Mouse (Mus musculus): ENCODE measurements around the gene Lekr1. TPM values are rescaled to one million over a fixed set of nuclear protein-coding genes. Genes with fewer than 3 reads are reported as not detected.

The Lekr1 gene
- total and polyA plus RNA-seq, 3 experiments = 1.8 to 2.5 TPM; not detected in 1

- H3K36me3 ChIP-seq (ENCODE audit: control insufficient read depth in 1 of 2, insufficient read depth in 2 of 2, low read length in 2 of 2) = peaks cover 0 to 2% of the 10 kb centered on the region in 2 experiments; a peak in 2 of 4 replicates
- H3K27me3 ChIP-seq (ENCODE audit: control insufficient read depth in 1 of 2, insufficient read depth in 2 of 2, low read length in 2 of 2) = peaks cover 3 to 5% of the 10 kb centered on the region in 2 experiments
- TF ChIP-seq JUND (IDR thresholded peaks at IDR 0.05; ENCODE audit: low read depth, low read length) (no peak), POLR2AphosphoS5 (IDR thresholded peaks at IDR 0.05; ENCODE audit: borderline replicate concordance, low read depth, low read length) (no peak), MEF2A (IDR thresholded peaks at IDR 0.05; ENCODE audit: extremely low read depth, insufficient replicate concordance, low read depth, low read length, poor library complexity, severe bottlenecking) (no peak), RAD21 (IDR thresholded peaks at IDR 0.05; ENCODE audit: low read depth, low read length) (no peak), CHD2 (IDR thresholded peaks at IDR 0.05; ENCODE audit: low read length) (no peak), KAT2A (conservative IDR thresholded peaks at IDR 0.05; ENCODE audit: low read depth, low read length) (no peak), MXI1 (IDR thresholded peaks at IDR 0.05; ENCODE audit: low read depth, low read length) (no peak), HCFC1 (IDR thresholded peaks at IDR 0.05; ENCODE audit: low read depth, low read length) (no peak), E2F4 (IDR thresholded peaks at IDR 0.05; ENCODE audit: borderline replicate concordance, low read depth, low read length) (no peak)
- H3K4me3 ChIP-seq (ENCODE audit: control insufficient read depth in 1 of 2, insufficient read depth in 1 of 2, low read depth in 2 of 2, low read length in 2 of 2) = no peak overlapping the region
- H3K79me2 ChIP-seq (ENCODE audit: control insufficient read depth, insufficient read depth, low read length, poor library complexity) = no peaks in the 10 kb centered on the region
- no peak overlapping the region for H3K27ac ChIP-seq (ENCODE audit: control insufficient read depth, low read depth, low read length)
- H3K9ac ChIP-seq (ENCODE audit: control insufficient read depth, low read depth, low read length, poor library complexity, severe bottlenecking) = no peak overlapping the region
- H3K9me3 ChIP-seq (replicated peaks; ENCODE audit: insufficient read depth, low read length) = no peaks in the 10 kb centered on the region
- DNase-seq (ENCODE audit: low read depth, low spot score) = no peak
- no peaks in the 10 kb centered on the region for H3K4me1 ChIP-seq (ENCODE audit: control insufficient read depth in 1 of 2, insufficient read depth in 2 of 2, low read length in 2 of 2)
Observed at GRCm38 (mm10) chr3:65827400-65827799, 161.4 kb downstream of the Lekr1 start.

- H3K9ac ChIP-seq (ENCODE audit: control insufficient read depth, low read depth, low read length, poor library complexity, severe bottlenecking) = no peak overlapping the region
- H3K27ac ChIP-seq (ENCODE audit: control insufficient read depth, low read depth, low read length) = no peak overlapping the region
- H3K36me3 ChIP-seq (ENCODE audit: control insufficient read depth in 1 of 2, insufficient read depth in 2 of 2, low read length in 2 of 2) = peaks cover 0 to 2% of the 10 kb centered on the region in 2 experiments; a peak in 2 of 4 replicates
- H3K9me3 ChIP-seq (replicated peaks; ENCODE audit: insufficient read depth, low read length) = no peaks in the 10 kb centered on the region
- H3K27me3 ChIP-seq (ENCODE audit: control insufficient read depth in 1 of 2, insufficient read depth in 2 of 2, low read length in 2 of 2) = peaks cover 3 to 5% of the 10 kb centered on the region in 2 experiments
- no peaks in the 10 kb centered on the region for H3K4me1 ChIP-seq (ENCODE audit: control insufficient read depth in 1 of 2, insufficient read depth in 2 of 2, low read length in 2 of 2)
- no peaks in the 10 kb centered on the region for H3K79me2 ChIP-seq (ENCODE audit: control insufficient read depth, insufficient read depth, low read length, poor library complexity)
- no peak for TF ChIP-seq GABPA (IDR thresholded peaks at IDR 0.05; ENCODE audit: low read depth, low read length)
- peak; percentile 54 for TF ChIP-seq GATA1 (IDR thresholded peaks at IDR 0.05; ENCODE audit: low read depth, low read length)
- peak; percentile 23 for DNase-seq (ENCODE audit: low read depth, low spot score)
- H3K4me3 ChIP-seq (ENCODE audit: control insufficient read depth in 1 of 2, insufficient read depth in 1 of 2, low read depth in 2 of 2, low read length in 2 of 2) = no peak overlapping the region
Observed at GRCm38 (mm10) chr3:65828020-65828419, 162.0 kb downstream of the Lekr1 start.

GRCm38 (mm10) chr3:65829230-65829629, 163.2 kb downstream of the Lekr1 start:
- Histone ChIP-seq H3K9me3 (replicated peaks; ENCODE audit: insufficient read depth, low read length) (no peaks in the 10 kb centered on the region), H3K4me1 (ENCODE audit: control insufficient read depth in 1 of 2, insufficient read depth in 2 of 2, low read length in 2 of 2) (no peaks in the 10 kb centered on the region), H3K36me3 (ENCODE audit: control insufficient read depth in 1 of 2, insufficient read depth in 2 of 2, low read length in 2 of 2) (peaks cover 0 to 2% of the 10 kb centered on the region in 2 experiments; a peak in 2 of 4 replicates), H3K27me3 (ENCODE audit: control insufficient read depth in 1 of 2, insufficient read depth in 2 of 2, low read length in 2 of 2) (peaks cover 3 to 5% of the 10 kb centered on the region in 2 experiments; a peak in 3 of 4 replicates), H3K9ac (ENCODE audit: control insufficient read depth, low read depth, low read length, poor library complexity, severe bottlenecking) (no peak overlapping the region), H3K4me3 (ENCODE audit: control insufficient read depth in 1 of 2, insufficient read depth in 1 of 2, low read depth in 2 of 2, low read length in 2 of 2) (no peak overlapping the region), H3K27ac (ENCODE audit: control insufficient read depth, low read depth, low read length) (no peak overlapping the region), H3K79me2 (ENCODE audit: control insufficient read depth, insufficient read depth, low read length, poor library complexity) (no peaks in the 10 kb centered on the region)
- peak; percentile 56 for DNase-seq (ENCODE audit: low read depth, low spot score)
- no peak for TF ChIP-seq RCOR1 (IDR thresholded peaks at IDR 0.05; ENCODE audit: low read depth, low read length)
- no peak for TF ChIP-seq SMC3 (IDR thresholded peaks at IDR 0.05; ENCODE audit: low read depth, low read length)
- no peak for TF ChIP-seq MAZ (IDR thresholded peaks at IDR 0.05; ENCODE audit: low read depth, low read length)
- TF ChIP-seq ETS1 (IDR thresholded peaks at IDR 0.05; ENCODE audit: low read depth, low read length) = no peak
- TF ChIP-seq BHLHE40 (IDR thresholded peaks at IDR 0.05; ENCODE audit: borderline replicate concordance, low read depth, low read length) = no peak
- no peak for TF ChIP-seq GATA1 (IDR thresholded peaks at IDR 0.05; ENCODE audit: low read depth, low read length)
- no peak for TF ChIP-seq MEF2A (IDR thresholded peaks at IDR 0.05; ENCODE audit: extremely low read depth, insufficient replicate concordance, low read depth, low read length, poor library complexity, severe bottlenecking)
- no peak for TF ChIP-seq EP300 (IDR thresholded peaks at IDR 0.05; ENCODE audit: low read depth in 1 of 2, low read length in 2 of 2)
- TF ChIP-seq TAL1 (IDR thresholded peaks at IDR 0.05; ENCODE audit: low read length) = no peak
- TF ChIP-seq USF1 (IDR thresholded peaks at IDR 0.05; ENCODE audit: low read depth, low read length) = no peak
- no peak for TF ChIP-seq ZNF384 (IDR thresholded peaks at IDR 0.05; ENCODE audit: low read depth, low read length)
- TF ChIP-seq GABPA (IDR thresholded peaks at IDR 0.05; ENCODE audit: low read depth, low read length) = no peak
- TF ChIP-seq UBTF (IDR thresholded peaks at IDR 0.05; ENCODE audit: borderline replicate concordance, insufficient read depth, low read depth, low read length) = no peak
- TF ChIP-seq E2F4 (IDR thresholded peaks at IDR 0.05; ENCODE audit: borderline replicate concordance, low read depth, low read length) = no peak
- no peak for TF ChIP-seq MYB (IDR thresholded peaks at IDR 0.05; ENCODE audit: low read depth, low read length)
- TF ChIP-seq NELFE (IDR thresholded peaks at IDR 0.05; ENCODE audit: low read depth, low read length) = no peak
- no peak for TF ChIP-seq MYC (IDR thresholded peaks at IDR 0.05; ENCODE audit: low read depth, low read length)
- TF ChIP-seq ZKSCAN1 (IDR thresholded peaks at IDR 0.05; ENCODE audit: low read depth, low read length) = no peak

Measured in MEL (cell line).